Mouse (Mus musculus): ENCODE measurements at regions not wholly inside any gene's neighbourhood (a gene's known extent, or its start where the extent isn't known, plus 50 kb on each side); places are given as distances from the start of the nearest gene placed in this dataset.

GRCm38 (mm10) chr7:79543231-79544071 lies 74.0 kb downstream of the Rhcg start:
- no peak for DNase-seq

GRCm38 (mm10) chr7:79542379-79543015 lies 75.0 kb downstream of the Rhcg start:
- DNase-seq: no peak

GRCm38 (mm10) chr7:79540246-79540645 lies 74.1 kb upstream of the Polg start:
- no peak for DNase-seq

GRCm38 (mm10) chr7:79539426-79539825 lies 73.3 kb upstream of the Polg start:
- DNase-seq: no peak

GRCm38 (mm10) chr7:79536157-79536641 lies 70.0 kb upstream of the Polg start:
- peak; percentile 54 for DNase-seq

GRCm38 (mm10) chr7:79535251-79536111 lies 69.3 kb upstream of the Polg start:
- no peak for DNase-seq

- DNase-seq: no peak
Measured at GRCm38 (mm10) chr7:79534819-79535218, 68.7 kb upstream of the Polg start.

GRCm38 (mm10) chr7:79534381-79534780 lies 68.2 kb upstream of the Polg start:
- no peak for DNase-seq

- no peak for DNase-seq
Measured at GRCm38 (mm10) chr7:79532626-79533140, 66.5 kb upstream of the Polg start.

- peak; percentile 52 for DNase-seq
Measured at GRCm38 (mm10) chr7:79531551-79532356, 65.6 kb upstream of the Polg start.

GRCm38 (mm10) chr7:79531142-79531541 lies 65.0 kb upstream of the Polg start:
- DNase-seq: no peak

- DNase-seq: no peak
Measured at GRCm38 (mm10) chr7:79529480-79529879, 63.3 kb upstream of the Polg start.

- no peak for DNase-seq
Measured at GRCm38 (mm10) chr7:79527984-79528383, 61.8 kb upstream of the Polg start.

GRCm38 (mm10) chr7:79525690-79526630 lies 59.8 kb upstream of the Polg start:
- DNase-seq: no peak

GRCm38 (mm10) chr7:79524921-79525320 lies 58.8 kb upstream of the Polg start:
- DNase-seq: peak; percentile 47

GRCm38 (mm10) chr7:79523696-79524095 lies 57.5 kb upstream of the Polg start:
- no peak for DNase-seq

- no peak for DNase-seq
Measured at GRCm38 (mm10) chr7:79522046-79522445, 55.9 kb upstream of the Polg start.

GRCm38 (mm10) chr7:79521259-79521658 lies 55.1 kb upstream of the Polg start:
- DNase-seq: no peak

- DNase-seq: peak; percentile 77
Measured at GRCm38 (mm10) chr7:79520222-79520710, 54.1 kb upstream of the Polg start.

GRCm38 (mm10) chr7:79518928-79519327 lies 52.8 kb upstream of the Polg start:
- no peak for DNase-seq

Measured in layer of hippocampus, adult 9-11 months (tissue).